Mouse (Mus musculus): ENCODE measurements around the gene Fuom.

Fuom gene

GRCm38 (mm10) chr7:140101498-140101897, 743 bp downstream of the Fuom start:
- DNase-seq (ENCODE audit: low spot score), result no peak

- DNase-seq (ENCODE audit: low spot score), result no peak
These were observed 3.8 kb downstream of the Fuom start for GRCm38 (mm10) chr7:140098466-140098865.

- DNase-seq (ENCODE audit: low spot score), result no peak
These were observed 6.2 kb downstream of the Fuom start for GRCm38 (mm10) chr7:140096055-140096454.

DNA sequence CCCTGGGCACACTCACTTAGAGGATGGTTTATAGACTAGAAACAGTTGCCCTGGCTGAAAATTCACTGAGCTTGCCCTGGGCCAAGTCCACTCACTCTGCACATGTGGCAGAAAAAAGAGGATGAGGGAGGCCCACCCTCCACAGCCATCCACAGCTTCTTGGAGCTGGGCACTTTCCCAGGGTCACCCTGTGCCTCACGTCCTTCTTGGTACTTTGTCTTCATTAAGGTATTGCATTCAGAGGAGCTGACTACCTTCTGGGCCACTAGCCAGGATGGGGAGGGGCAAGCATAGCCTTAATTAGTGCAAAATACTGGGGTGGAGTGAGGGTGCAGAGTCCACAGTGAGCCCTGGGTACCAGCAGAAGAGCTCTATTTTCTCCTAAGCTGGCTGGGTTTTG, 6.7 kb downstream of the Fuom start:
- no peak for DNase-seq (ENCODE audit: low spot score)

GRCm38 (mm10) chr7:140094954-140095353, 7.3 kb downstream of the Fuom start:
- DNase-seq (ENCODE audit: low spot score), result no peak

DNA sequence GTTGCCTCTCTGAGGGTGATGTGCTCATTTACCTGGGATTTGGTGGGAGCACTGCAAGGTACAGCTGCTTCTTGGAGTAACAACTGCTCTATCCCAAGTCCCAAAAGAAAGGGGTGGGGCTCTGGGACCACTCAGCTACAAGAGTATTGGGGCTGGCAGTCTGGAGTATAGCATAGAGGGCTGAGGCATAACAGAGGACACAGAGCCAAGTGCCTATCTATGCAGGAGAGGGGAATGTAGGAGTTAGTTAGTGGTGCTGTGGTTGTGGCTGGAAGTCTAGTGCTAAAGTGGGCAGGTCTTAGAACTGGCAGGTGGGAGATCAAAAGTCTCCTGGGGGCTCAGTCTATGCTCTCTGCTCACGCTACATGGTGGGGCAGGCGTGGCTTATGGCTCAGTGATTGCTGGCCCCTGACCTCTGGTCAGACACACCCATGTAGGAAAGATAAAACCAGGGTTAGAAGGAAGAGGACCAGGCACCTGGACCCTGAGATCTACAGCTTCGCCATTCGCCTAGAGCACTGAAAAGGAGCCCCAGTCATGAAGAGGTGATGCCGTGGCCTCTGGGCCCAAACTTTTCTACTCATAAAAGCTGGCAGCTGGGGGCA, 9.2 kb downstream of the Fuom start, which contains the start of gene Prap1:
TSS of gene Prap1 (plus strand) at position 472 of the 605 bp plus-strand sequence.
- no peak for DNase-seq (ENCODE audit: low spot score)

- DNase-seq (ENCODE audit: low spot score), result no peak
These were observed 11.6 kb downstream of the Fuom start for GRCm38 (mm10) chr7:140090601-140091000.

DNA sequence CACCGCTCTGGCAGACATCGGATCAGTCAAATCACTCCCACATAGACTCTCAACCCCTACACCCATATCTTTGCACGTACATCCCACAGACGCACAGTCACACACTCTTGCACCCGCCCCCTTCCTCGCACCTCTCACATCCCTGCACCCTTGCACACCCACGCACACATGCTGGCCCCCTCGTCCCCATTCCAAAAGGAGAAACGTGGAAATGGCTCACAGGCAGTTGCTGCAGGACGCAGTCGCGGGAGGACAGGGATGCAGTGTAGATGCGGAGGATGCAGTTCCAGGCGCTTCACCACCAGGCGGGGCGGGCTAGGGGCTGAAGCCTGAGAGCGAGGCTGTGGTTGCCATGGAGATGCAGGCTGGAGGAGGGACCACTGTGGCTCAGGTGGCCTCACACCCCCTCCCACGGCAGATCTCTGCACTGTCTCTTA, 20.0 kb downstream of the Fuom start, which contains the start of gene Caly:
TSS of gene Caly (minus strand) at position 307 of the 437 bp plus-strand sequence.
- no peak for DNase-seq (ENCODE audit: low spot score)

DNA sequence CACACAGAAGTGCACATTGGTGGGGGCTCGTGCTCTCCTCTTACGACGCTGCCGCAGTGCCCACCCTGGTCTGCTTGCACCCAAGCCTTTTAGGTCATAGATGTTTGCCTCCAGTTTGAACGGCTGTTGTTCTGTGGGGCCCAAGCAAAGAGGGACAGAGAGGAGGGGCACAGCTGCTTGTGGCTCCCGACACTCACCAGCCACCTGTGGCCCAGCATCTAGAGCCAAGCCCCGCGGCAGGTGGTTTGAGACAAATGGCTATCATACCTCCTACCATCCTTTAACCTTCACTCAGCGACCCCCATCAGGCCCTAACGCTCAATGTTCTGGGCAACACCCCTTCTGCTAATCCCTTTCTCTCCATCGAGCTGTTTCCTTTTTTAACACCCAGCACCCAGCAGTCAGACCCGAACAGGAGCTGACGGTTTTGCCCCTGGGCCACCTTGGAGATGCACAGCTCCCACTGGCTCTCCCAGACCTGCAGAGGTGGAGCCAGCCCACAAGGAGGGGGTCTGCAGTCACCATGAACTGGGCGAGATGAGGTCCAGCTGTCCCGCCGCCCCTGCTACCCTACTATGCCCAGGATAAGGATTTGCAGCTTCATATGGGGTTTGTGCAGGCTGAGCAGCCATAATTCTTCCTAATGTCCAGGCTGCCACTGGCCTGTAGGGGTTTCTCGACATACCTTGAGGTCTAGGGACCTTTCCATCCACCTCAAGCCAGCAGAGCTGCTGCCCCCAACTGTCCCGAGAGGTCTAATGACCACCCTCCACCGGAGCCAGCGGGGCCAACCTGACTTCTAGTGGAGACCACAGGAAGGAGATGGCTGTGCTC, 20.6 kb downstream of the Fuom start:
- no peak for DNase-seq (ENCODE audit: low spot score)

DNA sequence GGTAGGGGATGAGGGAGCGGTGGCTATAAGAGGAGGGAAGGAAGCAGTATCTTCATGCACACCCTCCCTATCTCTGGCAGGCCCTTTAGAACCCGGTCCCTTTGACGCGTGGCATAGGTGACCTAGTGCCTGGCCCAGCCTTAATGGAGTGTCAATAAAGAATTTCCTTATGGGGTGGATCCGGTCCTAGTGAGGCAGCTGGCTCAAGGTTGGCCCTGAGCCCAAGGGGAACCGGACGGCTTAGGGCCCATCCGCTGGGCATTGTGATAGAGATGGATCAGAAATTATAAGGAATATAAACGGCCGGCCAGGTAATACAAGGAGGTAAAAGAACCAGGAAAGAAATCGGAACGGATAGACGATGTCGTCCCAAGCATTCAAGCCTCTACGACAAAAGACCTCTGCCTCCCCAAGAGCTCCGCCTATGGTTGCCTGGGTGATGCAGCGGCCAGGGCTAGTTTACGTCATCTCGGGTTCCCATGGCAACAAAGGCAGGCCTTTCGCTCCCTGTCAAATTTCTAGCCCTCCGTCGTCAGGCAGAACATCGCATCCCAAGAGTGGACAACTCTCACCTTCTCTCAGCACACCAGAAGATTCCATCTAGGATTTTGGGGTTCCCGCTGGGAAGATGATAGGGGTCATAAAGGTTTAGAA, 21.6 kb downstream of the Fuom start:
- DNase-seq (ENCODE audit: low spot score), result peak; percentile 62

DNA sequence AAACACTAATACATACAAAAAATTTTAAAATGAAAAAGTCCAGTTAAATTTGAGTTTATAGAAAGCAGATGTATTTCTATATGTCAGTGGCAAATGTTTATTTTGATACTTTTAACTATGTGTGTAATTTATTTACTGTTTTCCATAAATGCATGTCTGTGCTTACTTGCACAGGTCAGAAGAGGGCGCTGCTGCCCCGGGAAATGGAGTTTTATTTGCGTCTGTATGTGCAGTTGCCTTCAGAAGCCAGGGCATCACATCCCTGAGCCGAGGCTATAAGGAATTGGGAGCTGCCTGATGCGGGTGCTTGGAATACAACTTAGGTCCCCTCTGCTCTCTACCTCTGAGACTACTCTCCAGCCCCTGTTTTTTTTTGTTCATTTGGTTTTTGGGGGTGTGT, 23.5 kb downstream of the Fuom start:
- peak; percentile 67 for DNase-seq (ENCODE audit: low spot score)

DNA sequence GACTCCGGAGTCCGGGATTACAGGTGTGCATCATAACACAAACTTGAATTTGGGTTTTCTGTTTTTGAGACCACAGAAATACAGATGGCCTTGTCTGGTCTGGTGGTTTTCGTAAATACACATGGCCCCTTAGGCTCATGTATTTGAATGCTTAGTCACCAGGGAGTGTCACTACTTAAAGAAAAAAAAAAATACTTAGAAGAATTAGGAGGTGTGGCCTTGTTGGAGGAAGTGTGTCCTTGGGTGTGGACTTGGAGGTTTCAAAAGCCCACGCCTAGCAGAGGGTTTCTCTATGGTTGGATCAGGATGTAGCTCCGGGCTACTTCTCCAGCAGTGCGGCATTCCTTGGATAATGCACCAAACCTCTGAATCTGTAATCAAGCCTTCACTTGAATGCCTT, 24.5 kb downstream of the Fuom start:
- DNase-seq (ENCODE audit: low spot score), result no peak

DNA sequence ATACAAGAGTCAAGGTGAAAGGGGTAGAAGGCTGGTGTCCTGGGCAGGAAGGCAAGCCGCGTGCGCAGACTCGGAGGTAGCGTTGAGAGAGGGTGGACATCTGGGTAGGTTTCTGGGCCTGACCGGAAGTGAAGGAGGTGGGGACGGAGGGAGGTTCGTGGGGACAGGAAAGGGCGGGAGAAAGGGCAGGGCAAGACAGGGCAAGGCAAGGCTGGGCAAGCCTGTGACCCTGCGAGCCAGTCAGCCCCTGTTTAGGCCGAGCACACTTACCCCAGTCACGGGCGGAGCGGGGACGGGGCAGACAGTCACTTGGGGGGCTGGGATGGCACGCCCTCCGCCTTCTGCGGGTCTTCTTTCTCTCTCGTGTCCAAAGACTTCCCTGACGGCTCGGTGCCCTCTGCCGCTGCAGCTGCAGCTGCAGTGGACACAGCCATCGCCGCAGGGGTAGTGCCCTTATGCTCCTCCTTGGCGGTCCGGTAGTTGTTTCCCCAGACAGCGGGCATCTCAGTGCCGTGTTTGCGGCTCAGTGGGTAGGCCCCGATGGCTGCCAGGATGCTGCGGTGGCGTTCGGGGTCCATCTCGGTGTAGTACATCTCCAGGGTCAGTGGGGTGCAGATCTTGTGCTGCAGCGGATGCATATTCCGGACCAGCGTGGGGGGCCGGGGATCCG, 32.1 kb downstream of the Fuom start:
- DNase-seq (ENCODE audit: low spot score), result no peak

- DNase-seq (ENCODE audit: low spot score), result no peak
These were observed 34.8 kb downstream of the Fuom start for GRCm38 (mm10) chr7:140067397-140067796.

GRCm38 (mm10) chr7:140063092-140063491, 39.1 kb downstream of the Fuom start:
- DNase-seq (ENCODE audit: low spot score), result peak; percentile 72

DNA sequence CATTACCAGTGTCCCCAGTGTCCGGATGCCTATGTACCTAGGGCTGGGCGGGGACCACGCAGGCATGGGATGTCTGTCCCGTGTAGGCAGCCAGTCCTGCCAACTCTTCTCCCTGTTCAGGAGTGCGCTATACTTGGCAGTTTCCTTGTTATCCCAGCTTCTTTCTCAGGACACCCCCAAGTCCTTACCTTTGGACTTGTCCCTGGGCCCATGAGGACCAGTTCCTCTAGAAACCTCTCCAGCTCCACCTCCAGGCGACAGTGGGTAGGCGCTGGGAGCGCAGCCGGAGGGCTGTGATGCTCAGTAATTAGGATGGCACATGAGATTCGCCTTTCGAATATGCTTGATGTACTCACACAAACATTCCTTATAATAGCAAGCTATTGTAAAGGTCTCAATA, 39.9 kb downstream of the Fuom start:
- no peak for DNase-seq (ENCODE audit: low spot score)

GRCm38 (mm10) chr7:140061832-140062130, 40.5 kb downstream of the Fuom start:
- no peak for DNase-seq (ENCODE audit: low spot score)

DNA sequence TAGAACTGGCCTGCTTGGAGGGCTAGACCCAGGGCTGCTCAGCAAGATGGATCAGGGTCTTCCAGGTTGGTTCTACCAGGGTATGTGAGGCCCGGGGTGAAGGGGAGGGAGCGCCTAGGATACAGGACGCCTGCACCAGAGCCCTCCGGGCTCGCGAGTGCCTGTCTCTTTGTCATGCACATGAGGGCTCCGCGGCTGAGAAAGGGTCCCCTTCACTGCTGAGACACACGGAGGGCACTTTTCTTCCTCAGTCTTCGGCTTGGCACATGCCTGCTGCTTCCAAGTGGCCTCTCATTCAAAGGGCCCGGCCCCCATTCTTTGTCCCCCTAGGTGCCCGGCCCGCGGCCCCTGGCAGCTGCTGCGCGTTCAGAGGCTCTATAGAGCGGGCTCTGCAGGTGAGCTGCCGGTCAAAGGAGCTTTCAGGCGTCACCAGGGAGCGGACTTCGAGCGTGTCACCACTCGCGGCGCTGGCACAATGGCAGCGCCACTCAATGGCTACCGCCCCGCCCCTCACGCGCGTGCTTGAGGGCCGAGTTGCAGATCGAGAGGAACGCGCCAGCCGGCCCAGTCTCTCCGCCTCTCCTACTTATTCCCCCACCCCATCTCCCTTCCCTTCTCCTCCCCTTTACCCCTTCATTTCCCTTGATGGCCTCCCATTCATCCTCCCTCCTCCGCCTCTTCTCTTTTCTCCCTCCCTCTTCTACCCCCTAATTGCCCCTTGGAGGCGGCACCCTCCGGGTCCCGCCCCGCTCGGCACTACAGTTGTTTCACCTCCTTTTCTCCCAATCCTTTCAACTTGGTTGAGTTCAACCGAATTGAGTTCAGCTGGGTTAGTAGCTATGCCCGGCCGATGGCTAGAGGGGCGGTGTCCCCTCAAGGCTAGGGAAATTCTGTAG, 41.1 kb downstream of the Fuom start:
- DNase-seq (ENCODE audit: low spot score), result peak; percentile 36

GRCm38 (mm10) chr7:140059601-140060000, 42.6 kb downstream of the Fuom start:
- DNase-seq (ENCODE audit: low spot score), result no peak

- DNase-seq (ENCODE audit: low spot score), result no peak
These were observed 43.7 kb downstream of the Fuom start for GRCm38 (mm10) chr7:140058528-140058927.
